Mouse (Mus musculus) heart, embryonic 16.5 days (tissue): ENCODE results near the gene Nfia. TPM values are rescaled to one million over a fixed set of nuclear protein-coding genes. Genes with fewer than 3 reads are reported as not detected.

Experiments used
- ATAC-seq: fragments of 200-750 bp; cut with Nextera tagmentation; replicated peaks from 2 replicates; pipeline ENCODE4 v1.8.0; 2017; ENCODE audit warnings: moderate number of reproducible peaks; ENCODE audit not compliant: insufficient read depth, low FRiP score; ENCODE audit errors: extremely low read depth
- H3K27ac ChIP-seq: fragments of 300-500 bp; sonication (generic); 2 replicates; pipeline ENCODE4 v1.5.1; 2014; ENCODE audit warnings: mild to moderate bottlenecking, low read length, control low read depth, moderate library complexity
- H3K27me3 ChIP-seq: fragments of 300-500 bp; sonication (generic); 2 replicates; pipeline ENCODE4 v1.6.1; 2014; ENCODE audit warnings: low read length, mixed read lengths; ENCODE audit not compliant: control insufficient read depth, insufficient read depth
- H3K36me3 ChIP-seq: fragments of 300-500 bp; sonication (generic); 2 replicates; pipeline ENCODE4 v1.6.1; 2014; ENCODE audit not compliant: control insufficient read depth, insufficient read depth
- H3K4me1 ChIP-seq: fragments of 300-500 bp; sonication (generic); 2 replicates; pipeline ENCODE4 v1.6.1; 2014; ENCODE audit warnings: low read length, mixed read lengths; ENCODE audit not compliant: control insufficient read depth, insufficient read depth
- H3K4me2 ChIP-seq: fragments of 300-500 bp; sonication (generic); 2 replicates; pipeline ENCODE4 v1.6.1; 2014; ENCODE audit warnings: low read depth, mild to moderate bottlenecking, control low read depth, low read length
- H3K4me3 ChIP-seq: fragments of 300-500 bp; sonication (generic); 2 replicates; pipeline ENCODE4 v1.5.1; 2014; ENCODE audit warnings: mild to moderate bottlenecking, control low read depth, low read length
- H3K9ac ChIP-seq: fragments of 300-500 bp; sonication (generic); 2 replicates; pipeline ENCODE4 v1.6.1; 2014; ENCODE audit warnings: low read length, control low read depth
- H3K9me3 ChIP-seq: fragments of 300-500 bp; sonication (generic); replicated peaks from 2 replicates; pipeline ENCODE4 v1.6.1; 2016; ENCODE audit warnings: low read length; ENCODE audit not compliant: control insufficient read depth
- WGBS: fragments of 180-500 bp; shearing (Covaris S2); extraction: QIAGEN DNeasy Blood & Tissue Kit; methylation state at CpG from one replicate; pipeline ENCODE4 v1.1.7; 2014; 5-methylcytosine and 5-hydroxymethylcytosine counted together
- polyA plus RNA-seq: library from polyadenylated mRNA; unstranded; fragments of >200 nt; fragmentation: Nextera tagmentation; extraction: Ambion mirVana; gene quantifications from 2 replicates; pipeline ENCODE4 v1.2.1, GENCODE M21; 2015

The Nfia gene
- polyA plus RNA-seq, 1 experiment from 2014 or later, result 37.3 TPM

GRCm38 (mm10) chr4:97746106-97746900 lies 26.2 kb upstream of the Nfia start:
- H3K27ac ChIP-seq, result no peak overlapping the region
- H3K27me3 ChIP-seq, result no peaks in the 10 kb centered on the region
- H3K9ac ChIP-seq, result peak overlapping the region; percentile 84
- peak overlapping the region; percentile 90 for H3K4me2 ChIP-seq
- no peaks in the 10 kb centered on the region for H3K36me3 ChIP-seq
- 10% methylated on average over 19 of the region's 19 CpGs for WGBS
- H3K4me1 ChIP-seq, result peaks cover 5% of the 10 kb centered on the region
- no peak for ATAC-seq
- peak overlapping the region; percentile 62 for H3K4me3 ChIP-seq
- no peaks in the 10 kb centered on the region for H3K9me3 ChIP-seq

DNA sequence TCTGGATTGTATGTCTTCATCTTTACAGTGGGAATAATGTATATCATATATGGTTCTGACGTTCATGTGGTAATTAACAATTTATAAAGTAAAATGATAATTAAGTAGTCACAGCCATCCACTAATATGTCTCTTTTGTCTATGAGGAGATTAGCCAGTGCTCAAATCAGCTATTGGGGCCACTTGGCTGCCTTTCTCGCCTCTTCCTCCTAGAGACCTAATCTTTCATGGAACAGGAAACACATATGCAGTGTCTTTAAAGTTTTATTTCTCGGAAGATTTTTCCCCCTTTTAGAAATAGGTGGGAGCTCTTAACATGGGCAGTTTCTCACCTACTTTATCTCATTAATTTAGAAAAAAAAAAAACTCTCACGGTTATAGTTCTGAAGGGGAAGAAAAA lies 22.1 kb upstream of the Nfia start:
- no peaks in the 10 kb centered on the region for H3K27me3 ChIP-seq
- no peak for ATAC-seq
- H3K4me3 ChIP-seq, result no peak overlapping the region
- 40% methylated on average over 4 of the region's 4 CpGs for WGBS
- no peaks in the 10 kb centered on the region for H3K9me3 ChIP-seq
- H3K4me2 ChIP-seq, result peak overlapping the region; percentile 93; the same call in 1 of the 2 replicates
- H3K4me1 ChIP-seq, result peaks cover 25% of the 10 kb centered on the region
- H3K9ac ChIP-seq, result peak overlapping the region; percentile 31; the same call in 1 of the 2 replicates
- no peaks in the 10 kb centered on the region for H3K36me3 ChIP-seq
- H3K27ac ChIP-seq, result peak overlapping the region; percentile 98

GRCm38 (mm10) chr4:97751030-97751482 lies 21.5 kb upstream of the Nfia start:
- H3K4me2 ChIP-seq, result peak overlapping the region; percentile 93
- H3K4me1 ChIP-seq, result peaks cover 25% of the 10 kb centered on the region
- H3K27ac ChIP-seq, result peak overlapping the region; percentile 98
- peak overlapping the region; percentile 62 for H3K4me3 ChIP-seq
- under 1% methylated on average over 20 of the region's 20 CpGs for WGBS
- no peaks in the 10 kb centered on the region for H3K36me3 ChIP-seq
- peak overlapping the region; percentile 84 for H3K9ac ChIP-seq
- ATAC-seq, result peak; percentile 79
- no peaks in the 10 kb centered on the region for H3K9me3 ChIP-seq
- H3K27me3 ChIP-seq, result no peaks in the 10 kb centered on the region

DNA sequence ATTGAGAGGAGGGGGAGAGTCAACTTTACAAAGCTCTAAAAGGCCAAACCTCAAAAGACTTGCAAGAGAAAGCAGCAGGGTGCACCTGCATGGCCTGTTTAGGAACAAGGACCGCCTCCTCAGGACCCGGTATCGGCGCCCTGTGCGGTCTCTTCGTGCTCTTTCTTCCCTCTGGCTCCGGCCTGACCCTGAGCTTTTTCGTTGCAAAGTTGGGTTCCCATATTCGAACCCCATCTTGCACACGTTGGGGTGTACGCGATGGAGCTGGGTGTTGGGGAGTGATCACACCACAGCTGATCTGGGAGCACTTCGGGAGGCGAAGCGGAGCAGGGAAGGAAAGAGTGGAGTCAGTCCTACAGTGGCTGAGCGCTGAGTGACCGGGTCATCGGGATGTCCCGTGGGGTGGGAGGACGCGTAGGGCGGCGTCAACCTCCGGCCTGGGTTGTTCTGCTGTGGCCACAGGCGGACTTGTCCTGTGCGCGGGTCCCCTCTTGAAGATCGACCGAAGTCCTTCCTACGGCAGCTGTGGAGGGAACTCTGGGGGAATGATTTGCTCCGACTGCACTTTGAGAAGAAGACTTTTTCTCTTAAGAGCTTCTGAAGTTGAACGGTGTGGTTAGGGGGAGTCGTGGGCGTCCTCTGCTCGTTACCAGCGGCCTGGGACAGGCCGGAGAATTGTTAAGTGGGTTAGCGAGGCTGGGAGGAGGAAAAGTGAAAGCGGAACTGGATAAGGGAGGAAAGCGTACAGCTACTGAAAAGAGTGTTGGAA lies 20.9 kb upstream of the Nfia start:
- Histone ChIP-seq H3K27me3 (no peaks in the 10 kb centered on the region), H3K9ac (peak overlapping the region; percentile 84)

DNA sequence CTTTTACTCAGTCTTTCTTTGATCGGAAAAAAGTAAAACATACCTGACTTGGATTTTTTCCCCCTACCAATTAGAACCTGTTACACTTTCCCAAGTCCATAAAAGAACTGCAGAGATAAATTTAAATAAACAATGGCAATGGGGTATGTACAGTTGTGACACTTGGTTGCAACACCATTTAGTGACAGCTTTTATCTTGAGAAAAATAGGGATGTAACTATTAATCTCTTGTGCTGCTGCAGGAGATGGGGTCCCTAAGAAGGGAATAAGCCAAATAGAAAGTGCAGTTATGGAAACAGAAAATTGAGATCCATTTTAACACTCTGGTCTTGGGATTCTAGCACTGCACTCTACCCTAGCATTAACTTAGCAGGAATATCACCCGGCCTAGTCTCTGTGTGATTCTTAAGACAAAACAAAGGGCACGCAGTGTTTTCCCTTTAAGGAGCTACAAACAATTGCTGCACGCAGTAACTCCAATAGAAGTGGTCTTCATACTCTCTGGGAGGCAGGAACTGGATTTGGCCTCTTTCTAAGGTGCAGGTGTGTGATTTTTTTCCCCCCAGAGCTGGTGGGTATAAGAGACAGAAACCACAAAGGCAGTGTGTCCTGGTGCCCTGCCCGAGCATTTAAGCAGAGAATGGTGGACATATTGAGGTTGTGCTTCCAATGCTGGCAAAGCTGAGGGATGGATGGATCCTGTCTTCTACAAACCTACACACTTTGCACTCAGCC lies 20.1 kb upstream of the Nfia start:
- no peak for ATAC-seq
- Histone ChIP-seq H3K4me3 (peak overlapping the region; percentile 62), H3K4me2 (peak overlapping the region; percentile 93), H3K36me3 (no peaks in the 10 kb centered on the region), H3K27me3 (no peaks in the 10 kb centered on the region), H3K9me3 (no peaks in the 10 kb centered on the region), H3K9ac (peak overlapping the region; percentile 84), H3K4me1 (peaks cover 25% of the 10 kb centered on the region), H3K27ac (peak overlapping the region; percentile 98)
- 40% methylated on average over 5 of the region's 5 CpGs for WGBS

More for the DNA sequence above, 20.9 kb upstream of the Nfia start:
- Histone ChIP-seq H3K36me3 (no peaks in the 10 kb centered on the region), H3K27ac (peak overlapping the region; percentile 98), H3K9me3 (no peaks in the 10 kb centered on the region), H3K4me2 (peak overlapping the region; percentile 93), H3K4me1 (peaks cover 25% of the 10 kb centered on the region), H3K4me3 (peak overlapping the region; percentile 62)
- peak; percentile 80 for ATAC-seq
- WGBS, result under 1% methylated on average over 40 of the region's 40 CpGs

DNA sequence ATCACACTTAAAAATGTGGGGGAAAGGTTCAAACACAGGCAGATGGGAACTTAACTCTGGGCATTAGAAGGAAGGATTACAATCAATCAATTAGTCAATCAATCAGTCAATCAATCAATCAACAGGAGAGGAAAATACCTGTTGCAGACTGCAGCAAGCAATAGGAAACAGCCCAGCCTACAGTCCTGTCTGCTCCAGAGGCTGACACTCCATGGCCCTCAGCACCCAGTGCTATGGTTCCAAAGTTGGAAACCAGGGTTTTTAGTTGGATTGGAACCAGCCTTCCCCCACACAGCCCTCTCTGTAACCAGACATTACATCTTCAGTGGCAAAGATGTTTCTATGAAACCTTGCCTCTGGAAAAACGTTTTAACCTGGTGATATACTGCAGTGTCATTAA lies 19.0 kb upstream of the Nfia start:
- 33% methylated on average over 1 of the region's 1 CpGs for WGBS
- no peak for ATAC-seq

GRCm38 (mm10) chr4:97754241-97754640 lies 18.3 kb upstream of the Nfia start:
- 16% methylated on average over 12 of the region's 12 CpGs for WGBS
- H3K4me2 ChIP-seq, result peak overlapping the region; percentile 50
- no peak overlapping the region; the same call in 1 of the 2 replicates for H3K4me3 ChIP-seq
- H3K36me3 ChIP-seq, result no peaks in the 10 kb centered on the region
- H3K9me3 ChIP-seq, result no peaks in the 10 kb centered on the region
- no peak for ATAC-seq
- H3K27me3 ChIP-seq, result no peaks in the 10 kb centered on the region
- peaks cover 31% of the 10 kb centered on the region for H3K4me1 ChIP-seq
- H3K27ac ChIP-seq, result peak overlapping the region; percentile 73
- peak overlapping the region; percentile 66 for H3K9ac ChIP-seq

More for the DNA sequence above, 19.0 kb upstream of the Nfia start:
- Histone ChIP-seq H3K36me3 (no peaks in the 10 kb centered on the region), H3K4me2 (no peak overlapping the region), H3K27ac (peak overlapping the region; percentile 73), H3K9me3 (no peaks in the 10 kb centered on the region), H3K9ac (peak overlapping the region; percentile 66; the same call in 1 of the 2 replicates), H3K27me3 (no peaks in the 10 kb centered on the region), H3K4me1 (peaks cover 29% of the 10 kb centered on the region), H3K4me3 (no peak overlapping the region)

GRCm38 (mm10) chr4:97757207-97757977 lies 15.1 kb upstream of the Nfia start:
- WGBS, result under 1% methylated on average over 38 of the region's 38 CpGs
- Histone ChIP-seq H3K27ac (peak overlapping the region; percentile 92), H3K36me3 (no peaks in the 10 kb centered on the region), H3K9ac (peak overlapping the region; percentile 85), H3K4me2 (peak overlapping the region; percentile 82), H3K4me3 (peak overlapping the region; percentile 78), H3K9me3 (no peaks in the 10 kb centered on the region), H3K4me1 (peaks cover 24% of the 10 kb centered on the region), H3K27me3 (no peaks in the 10 kb centered on the region)
- ATAC-seq, result peak; percentile 66
